ENCODE assay signal across 17 mouse cellular contexts in the genomic region with DNA sequence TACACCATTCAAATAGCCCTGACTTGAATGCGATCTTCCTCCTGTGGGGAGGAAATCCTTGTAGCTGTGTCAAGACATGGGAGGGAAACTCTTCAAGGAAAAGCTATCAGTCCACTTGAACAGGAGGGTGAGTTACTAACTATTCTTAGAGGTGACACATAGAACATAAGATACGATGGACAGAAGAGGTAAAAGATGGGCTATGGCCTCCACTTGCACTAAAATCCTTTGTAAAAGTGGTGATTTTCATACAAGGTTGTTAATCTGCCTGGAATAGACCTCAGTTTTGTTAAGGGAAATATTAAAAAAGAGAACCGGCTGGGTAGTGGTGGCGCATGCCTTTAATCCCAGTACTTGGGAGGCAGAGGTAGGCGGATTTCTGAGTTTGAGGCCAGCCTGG.
"Had no signal": no experiment of that assay in that cellular context is flagged by ENCODE, and none has a peak within 500 bp of the region (broad histone marks: within the 10 kb centered on the region; RNA-seq: fewer than 3 reads in every experiment).

No protein-coding gene starts in this region.

- H3K4me3 ChIP-seq: neural tube, embryonic 12.5 days; neural tube, embryonic 13.5 days; neural tube, embryonic 15.5 days; stomach, embryonic 15.5 days had no signal

- DNase-seq: retina, postnatal 1 day; right cerebral cortex, adult 18-20 months; right cerebral cortex, postnatal 14 days; right cerebral cortex, postnatal 25 days; right cerebral cortex, postnatal 4 days; spleen, adult 18-20 months; thymus, adult 18-20 months; thymus, adult 2 months; thymus, postnatal 14 days; thymus, postnatal 25 days; thymus, postnatal 36 days; thymus, postnatal 4 days had no signal

- H3K27ac ChIP-seq: neural tube, embryonic 12.5 days; neural tube, embryonic 13.5 days; neural tube, embryonic 15.5 days; stomach, embryonic 15.5 days; stomach, postnatal 0 days had no signal

- H3K9ac ChIP-seq: neural tube, embryonic 12.5 days; neural tube, embryonic 13.5 days; neural tube, embryonic 15.5 days; stomach, embryonic 15.5 days had no signal

- H3K4me1 ChIP-seq: neural tube, embryonic 12.5 days; neural tube, embryonic 13.5 days; neural tube, embryonic 15.5 days; stomach, embryonic 15.5 days had no signal

- H3K36me3 ChIP-seq: neural tube, embryonic 12.5 days; neural tube, embryonic 13.5 days; neural tube, embryonic 15.5 days; stomach, embryonic 15.5 days had no signal

- H3K27me3 ChIP-seq: neural tube, embryonic 12.5 days; neural tube, embryonic 13.5 days; neural tube, embryonic 15.5 days; stomach, embryonic 15.5 days had no signal

- H3K9me3 ChIP-seq: neural tube, embryonic 12.5 days; neural tube, embryonic 13.5 days; neural tube, embryonic 15.5 days; stomach, embryonic 15.5 days had no signal

- H3K4me2 ChIP-seq: neural tube, embryonic 12.5 days; neural tube, embryonic 13.5 days; neural tube, embryonic 15.5 days; stomach, embryonic 15.5 days had no signal
